Mouse (Mus musculus) ovary, postnatal 36 days (tissue): ENCODE measurements around the gene Pfkl.
"Not testable (repeated sequence)": the region's sequence is repeated elsewhere in the genome, so short reads cannot be mapped to it uniquely, and the experiment has no call there.

Experiments used
- DNase-seq: peaks from one replicate; pipeline ENCODE4 v3.0.0; 2022; ENCODE audit warnings: low spot score, mixed read lengths

Gene Pfkl

GRCm38 (mm10) chr10:78012661-78013495 lies 3.0 kb upstream of the Pfkl start:
- DNase-seq, result no peak

GRCm38 (mm10) chr10:78011116-78011515 lies 1.2 kb upstream of the Pfkl start:
- not testable (repeated sequence) for DNase-seq

- no peak for DNase-seq
These were observed 452 bp upstream of the Pfkl start for GRCm38 (mm10) chr10:78010335-78010734.

- peak; percentile 95 for DNase-seq
These were observed 519 bp downstream of the Pfkl start for GRCm38 (mm10) chr10:78009184-78009944.

- DNase-seq, result no peak
These were observed 1.7 kb downstream of the Pfkl start for GRCm38 (mm10) chr10:78008169-78008568.

- no peak for DNase-seq
These were observed 2.7 kb downstream of the Pfkl start for GRCm38 (mm10) chr10:78007203-78007602.

- DNase-seq, result no peak
These were observed 4.0 kb downstream of the Pfkl start for GRCm38 (mm10) chr10:78005791-78006438.

GRCm38 (mm10) chr10:78004479-78005100 lies 5.3 kb downstream of the Pfkl start:
- no peak for DNase-seq

- DNase-seq, result no peak
These were observed 7.6 kb downstream of the Pfkl start for GRCm38 (mm10) chr10:78002316-78002715.

- no peak for DNase-seq
These were observed 8.1 kb downstream of the Pfkl start for GRCm38 (mm10) chr10:78001796-78002195.

GRCm38 (mm10) chr10:78000200-78000599 lies 9.7 kb downstream of the Pfkl start:
- DNase-seq, result no peak

- no peak for DNase-seq
These were observed 14.2 kb downstream of the Pfkl start for GRCm38 (mm10) chr10:77995639-77996038.

GRCm38 (mm10) chr10:77985775-77986174 lies 24.1 kb downstream of the Pfkl start:
- no peak for DNase-seq

GRCm38 (mm10) chr10:77984660-77985059 lies 25.2 kb downstream of the Pfkl start:
- DNase-seq, result peak; percentile 59

- DNase-seq, result peak; percentile 100
These were observed 31.2 kb downstream of the Pfkl start, which contains the start of gene 1810043G02Rik for GRCm38 (mm10) chr10:77978351-77979350. Gene 1810043G02Rik, plus strand, starts transcription at chr10:77978524.

GRCm38 (mm10) chr10:77976458-77977150 lies 33.3 kb downstream of the Pfkl start:
- DNase-seq, result no peak

- DNase-seq, result no peak
These were observed 34.2 kb downstream of the Pfkl start for GRCm38 (mm10) chr10:77975653-77976052.

- no peak for DNase-seq
These were observed 35.1 kb downstream of the Pfkl start for GRCm38 (mm10) chr10:77974811-77975210.

GRCm38 (mm10) chr10:77974323-77974722 lies 35.6 kb downstream of the Pfkl start:
- DNase-seq, result no peak
